Mouse (Mus musculus): ENCODE results near the gene Nup107.
A peak's percentile ranks its signal among the peaks of the same experiment; 100 is the strongest.
"Not testable (repeated sequence)": the region's sequence is repeated elsewhere in the genome, so short reads cannot be mapped to it uniquely, and the experiment has no call there.

Nup107 gene

GRCm38 (mm10) chr10:117751744-117752143, 40.8 kb downstream of the Nup107 start:
- no peak for DNase-seq (ENCODE audit: low spot score)

GRCm38 (mm10) chr10:117751282-117751610, 41.3 kb downstream of the Nup107 start:
- DNase-seq (ENCODE audit: low spot score), result no peak

GRCm38 (mm10) chr10:117750529-117751281, 41.8 kb downstream of the Nup107 start:
- no peak for DNase-seq (ENCODE audit: low spot score)

GRCm38 (mm10) chr10:117749787-117750343, 42.6 kb downstream of the Nup107 start:
- DNase-seq (ENCODE audit: low spot score), result no peak

GRCm38 (mm10) chr10:117749050-117749686, 43.3 kb downstream of the Nup107 start:
- no peak for DNase-seq (ENCODE audit: low spot score)

- no peak for DNase-seq (ENCODE audit: low spot score)
These were observed 44.0 kb downstream of the Nup107 start for GRCm38 (mm10) chr10:117748276-117749049.

GRCm38 (mm10) chr10:117747711-117748110, 44.8 kb downstream of the Nup107 start:
- DNase-seq (ENCODE audit: low spot score), result no peak

- DNase-seq (ENCODE audit: low spot score), result peak; percentile 96
These were observed 46.1 kb downstream of the Nup107 start, which contains the start of gene Slc35e3 for GRCm38 (mm10) chr10:117746297-117746883. TSS of gene Slc35e3 (minus strand) at chr10:117746365.

- DNase-seq (ENCODE audit: low spot score), result not testable (repeated sequence)
These were observed 46.8 kb downstream of the Nup107 start for GRCm38 (mm10) chr10:117745570-117746296.

GRCm38 (mm10) chr10:117743917-117744316, 48.6 kb downstream of the Nup107 start:
- no peak for DNase-seq (ENCODE audit: low spot score)

GRCm38 (mm10) chr10:117743182-117743581, 49.3 kb downstream of the Nup107 start:
- no peak for DNase-seq (ENCODE audit: low spot score)

GRCm38 (mm10) chr10:117742618-117743017, 49.9 kb downstream of the Nup107 start:
- DNase-seq (ENCODE audit: low spot score), result no peak

GRCm38 (mm10) chr10:117741698-117742475, 50.6 kb downstream of the Nup107 start:
- no peak for DNase-seq (ENCODE audit: low spot score)

GRCm38 (mm10) chr10:117740921-117741320, 51.6 kb downstream of the Nup107 start:
- DNase-seq (ENCODE audit: low spot score), result no peak

GRCm38 (mm10) chr10:117740171-117740570, 52.3 kb downstream of the Nup107 start:
- no peak for DNase-seq (ENCODE audit: low spot score)

- no peak for DNase-seq (ENCODE audit: low spot score)
These were observed 52.9 kb downstream of the Nup107 start for GRCm38 (mm10) chr10:117739648-117739948.

GRCm38 (mm10) chr10:117738928-117739647, 53.4 kb downstream of the Nup107 start:
- no peak for DNase-seq (ENCODE audit: low spot score)

- DNase-seq (ENCODE audit: low spot score), result no peak
These were observed 54.2 kb downstream of the Nup107 start for GRCm38 (mm10) chr10:117738140-117738921.

- not testable (repeated sequence) for DNase-seq (ENCODE audit: low spot score)
These were observed 55.0 kb downstream of the Nup107 start for GRCm38 (mm10) chr10:117737498-117737897.

Measured in ovary, postnatal 14 days (tissue).